Mouse (Mus musculus) kidney, postnatal 25 days (tissue): ENCODE data around the gene Foxk2.
A peak's percentile ranks its signal among the peaks of the same experiment; 100 is the strongest.
"Not testable (repeated sequence)": the region's sequence is repeated elsewhere in the genome, so short reads cannot be mapped to it uniquely, and the experiment has no call there.

ENCODE experiments used
- DNase-seq, 2 experiments: peaks; one replicate each; pipeline ENCODE4 v3.0.0; 2021; ENCODE audit warnings: mixed read lengths in 2 of 2

The Foxk2 gene

GRCm38 (mm10) chr11:121282911-121283310 is 23.1 kb downstream of the Foxk2 start:
- no peak for DNase-seq

GRCm38 (mm10) chr11:121289859-121290258 is 30.1 kb downstream of the Foxk2 start:
- DNase-seq: no peak

- no peak for DNase-seq
These were observed 35.0 kb downstream of the Foxk2 start for GRCm38 (mm10) chr11:121294771-121295170.

- no peak for DNase-seq
These were observed 38.7 kb downstream of the Foxk2 start for GRCm38 (mm10) chr11:121298493-121298892.

- peak; percentile 67 to 84 for DNase-seq
These were observed 40.5 kb downstream of the Foxk2 start for GRCm38 (mm10) chr11:121300265-121300664.

- no peak for DNase-seq
These were observed 45.6 kb downstream of the Foxk2 start for GRCm38 (mm10) chr11:121305371-121305770.

- DNase-seq: no peak
These were observed 46.8 kb downstream of the Foxk2 start for GRCm38 (mm10) chr11:121306608-121307007.

- DNase-seq: not testable (repeated sequence)
These were observed 47.9 kb downstream of the Foxk2 start for GRCm38 (mm10) chr11:121307712-121308111.

GRCm38 (mm10) chr11:121326034-121326433 is 66.2 kb downstream of the Foxk2 start:
- peak; percentile 60 to 84 for DNase-seq

- DNase-seq: no peak
These were observed 66.9 kb downstream of the Foxk2 start for GRCm38 (mm10) chr11:121326681-121327080.

GRCm38 (mm10) chr11:121328206-121328605 is 68.4 kb downstream of the Foxk2 start:
- no peak for DNase-seq

GRCm38 (mm10) chr11:121328619-121329018 is 68.8 kb downstream of the Foxk2 start:
- DNase-seq: no peak

GRCm38 (mm10) chr11:121331641-121332040 is 71.9 kb downstream of the Foxk2 start:
- DNase-seq: no peak

GRCm38 (mm10) chr11:121339647-121340046 is 79.9 kb downstream of the Foxk2 start:
- no peak for DNase-seq

GRCm38 (mm10) chr11:121340287-121340686 is 80.5 kb downstream of the Foxk2 start:
- no peak for DNase-seq

- not testable (repeated sequence) for DNase-seq
These were observed 82.6 kb downstream of the Foxk2 start for GRCm38 (mm10) chr11:121342423-121342822.

- DNase-seq: no peak
These were observed 87.2 kb downstream of the Foxk2 start for GRCm38 (mm10) chr11:121347036-121347435.

- no peak for DNase-seq
These were observed 88.4 kb downstream of the Foxk2 start for GRCm38 (mm10) chr11:121348166-121348565.

- DNase-seq: not testable (repeated sequence)
These were observed 88.9 kb downstream of the Foxk2 start for GRCm38 (mm10) chr11:121348727-121349126.

- peak; percentile 28 to 70 for DNase-seq
These were observed 93.7 kb downstream of the Foxk2 start for GRCm38 (mm10) chr11:121353326-121354090.

- DNase-seq: peak; percentile 97 to 99
These were observed 94.4 kb downstream of the Foxk2 start, which contains the start of gene Wdr45b for GRCm38 (mm10) chr11:121354091-121354707. TSS of gene Wdr45b (minus strand) at chr11:121354445.
